Mouse (Mus musculus): ENCODE data around the gene Ntng1. TPM values are rescaled to one million over a fixed set of nuclear protein-coding genes. Genes with fewer than 3 reads are reported as not detected.
A peak's percentile ranks its signal among the peaks of the same experiment; 100 is the strongest.

The Ntng1 gene
- 20.5 and 21.8 TPM in 2 replicates for polyA plus RNA-seq (2015; fragmentation: Nextera tagmentation; extraction: Ambion mirVana)

GRCm38 (mm10) chr3:110143206-110144061 is at the start of gene Ntng1:
Gene Ntng1 (minus strand): TSS chr3:110144011.
- no peaks in the 10 kb centered on the region for H3K36me3 ChIP-seq (ENCODE audit: control insufficient read depth, insufficient read depth, low read length)
- ATAC-seq, result peak; percentile 73
- under 1% methylated on average over 43 of the region's 52 CpGs for WGBS
- H3K27ac ChIP-seq (ENCODE audit: low read depth, low read length), result peak within 1 kb of the TSS; percentile 77
- H3K4me2 ChIP-seq (ENCODE audit: low read length), result peak within 1 kb of the TSS; percentile 79
- peak within 1 kb of the TSS; percentile 68 for H3K9ac ChIP-seq (ENCODE audit: low read depth, low read length)
- no peaks in the 10 kb centered on the region for H3K27me3 ChIP-seq (replicated peaks; ENCODE audit: control insufficient read depth, insufficient read depth, low read length)
- H3K4me1 ChIP-seq (ENCODE audit: control insufficient read depth, insufficient read depth, low read depth, low read length), result no peaks in the 10 kb centered on the region
- H3K9me3 ChIP-seq (ENCODE audit: control insufficient read depth, low read length), result no peaks in the 10 kb centered on the region
- peak within 1 kb of the TSS; percentile 52 for H3K4me3 ChIP-seq (ENCODE audit: low read length)

GRCm38 (mm10) chr3:110187401-110187948 is 43.7 kb upstream of the Ntng1 start:
- no peak for ATAC-seq
- Histone ChIP-seq H3K4me2 (ENCODE audit: low read length) (no peak overlapping the region), H3K27ac (ENCODE audit: low read depth, low read length) (no peak overlapping the region), H3K27me3 (replicated peaks; ENCODE audit: control insufficient read depth, insufficient read depth, low read length) (no peaks in the 10 kb centered on the region), H3K36me3 (ENCODE audit: control insufficient read depth, insufficient read depth, low read length) (no peaks in the 10 kb centered on the region), H3K9me3 (ENCODE audit: control insufficient read depth, low read length) (no peaks in the 10 kb centered on the region), H3K9ac (ENCODE audit: low read depth, low read length) (no peak overlapping the region), H3K4me3 (ENCODE audit: low read length) (no peak overlapping the region), H3K4me1 (ENCODE audit: control insufficient read depth, insufficient read depth, low read depth, low read length) (no peaks in the 10 kb centered on the region)
- WGBS, result 85% methylated on average over 5 of the region's 5 CpGs

- Histone ChIP-seq H3K4me3 (ENCODE audit: low read length) (no peak overlapping the region), H3K27ac (ENCODE audit: low read depth, low read length) (no peak overlapping the region), H3K9ac (ENCODE audit: low read depth, low read length) (no peak overlapping the region), H3K27me3 (replicated peaks; ENCODE audit: control insufficient read depth, insufficient read depth, low read length) (no peaks in the 10 kb centered on the region), H3K36me3 (ENCODE audit: control insufficient read depth, insufficient read depth, low read length) (no peaks in the 10 kb centered on the region), H3K4me2 (ENCODE audit: low read length) (no peak overlapping the region), H3K9me3 (ENCODE audit: control insufficient read depth, low read length) (no peaks in the 10 kb centered on the region), H3K4me1 (ENCODE audit: control insufficient read depth, insufficient read depth, low read depth, low read length) (no peaks in the 10 kb centered on the region)
- no peak for ATAC-seq
- 74% methylated on average over 7 of the region's 7 CpGs for WGBS
Measured at GRCm38 (mm10) chr3:110149089-110149488, 5.3 kb upstream of the Ntng1 start.

- no peaks in the 10 kb centered on the region for H3K36me3 ChIP-seq (ENCODE audit: control insufficient read depth, insufficient read depth, low read length)
- ATAC-seq, result no peak
- no peaks in the 10 kb centered on the region for H3K27me3 ChIP-seq (replicated peaks; ENCODE audit: control insufficient read depth, insufficient read depth, low read length)
- peak overlapping the region; percentile 52 for H3K4me3 ChIP-seq (ENCODE audit: low read length)
- WGBS, result 39% methylated on average over 6 of the region's 6 CpGs
- no peak overlapping the region for H3K27ac ChIP-seq (ENCODE audit: low read depth, low read length)
- H3K9ac ChIP-seq (ENCODE audit: low read depth, low read length), result no peak overlapping the region
- peak overlapping the region; percentile 79 for H3K4me2 ChIP-seq (ENCODE audit: low read length)
- no peaks in the 10 kb centered on the region for H3K4me1 ChIP-seq (ENCODE audit: control insufficient read depth, insufficient read depth, low read depth, low read length)
- H3K9me3 ChIP-seq (ENCODE audit: control insufficient read depth, low read length), result no peaks in the 10 kb centered on the region
Measured at GRCm38 (mm10) chr3:110144301-110145055, 667 bp upstream of the Ntng1 start.

GRCm38 (mm10) chr3:110142314-110143205 is 1.3 kb downstream of the Ntng1 start:
- Histone ChIP-seq H3K4me3 (ENCODE audit: low read length) (peak overlapping the region; percentile 52), H3K4me1 (ENCODE audit: control insufficient read depth, insufficient read depth, low read depth, low read length) (no peaks in the 10 kb centered on the region), H3K9me3 (ENCODE audit: control insufficient read depth, low read length) (no peaks in the 10 kb centered on the region), H3K27me3 (replicated peaks; ENCODE audit: control insufficient read depth, insufficient read depth, low read length) (no peaks in the 10 kb centered on the region), H3K4me2 (ENCODE audit: low read length) (peak overlapping the region; percentile 79), H3K27ac (ENCODE audit: low read depth, low read length) (peak overlapping the region; percentile 77), H3K36me3 (ENCODE audit: control insufficient read depth, insufficient read depth, low read length) (no peaks in the 10 kb centered on the region), H3K9ac (ENCODE audit: low read depth, low read length) (peak overlapping the region; percentile 68)
- ATAC-seq, result peak; percentile 79
- WGBS, result under 1% methylated on average over 72 of the region's 77 CpGs

GRCm38 (mm10) chr3:110141351-110142302 is 2.2 kb downstream of the Ntng1 start:
- peak overlapping the region; percentile 79 for H3K4me2 ChIP-seq (ENCODE audit: low read length)
- no peaks in the 10 kb centered on the region for H3K4me1 ChIP-seq (ENCODE audit: control insufficient read depth, insufficient read depth, low read depth, low read length)
- no peaks in the 10 kb centered on the region for H3K27me3 ChIP-seq (replicated peaks; ENCODE audit: control insufficient read depth, insufficient read depth, low read length)
- H3K4me3 ChIP-seq (ENCODE audit: low read length), result peak overlapping the region; percentile 52
- H3K36me3 ChIP-seq (ENCODE audit: control insufficient read depth, insufficient read depth, low read length), result no peaks in the 10 kb centered on the region
- no peaks in the 10 kb centered on the region for H3K9me3 ChIP-seq (ENCODE audit: control insufficient read depth, low read length)
- 3% methylated on average over 13 of the region's 13 CpGs for WGBS
- H3K9ac ChIP-seq (ENCODE audit: low read depth, low read length), result peak overlapping the region; percentile 68
- ATAC-seq, result peak; percentile 71
- H3K27ac ChIP-seq (ENCODE audit: low read depth, low read length), result peak overlapping the region; percentile 77

GRCm38 (mm10) chr3:110136115-110136514 is 7.7 kb downstream of the Ntng1 start:
- Histone ChIP-seq H3K27ac (ENCODE audit: low read depth, low read length) (no peak overlapping the region), H3K4me2 (ENCODE audit: low read length) (no peak overlapping the region), H3K36me3 (ENCODE audit: control insufficient read depth, insufficient read depth, low read length) (no peaks in the 10 kb centered on the region), H3K4me3 (ENCODE audit: low read length) (no peak overlapping the region), H3K9ac (ENCODE audit: low read depth, low read length) (no peak overlapping the region), H3K4me1 (ENCODE audit: control insufficient read depth, insufficient read depth, low read depth, low read length) (peaks cover 3% of the 10 kb centered on the region), H3K27me3 (replicated peaks; ENCODE audit: control insufficient read depth, insufficient read depth, low read length) (no peaks in the 10 kb centered on the region), H3K9me3 (ENCODE audit: control insufficient read depth, low read length) (no peaks in the 10 kb centered on the region)
- ATAC-seq, result no peak
- WGBS, result 13% methylated on average over 1 of the region's 1 CpGs

GRCm38 (mm10) chr3:110133150-110133549 is 10.7 kb downstream of the Ntng1 start:
- Histone ChIP-seq H3K27ac (ENCODE audit: low read depth, low read length) (no peak overlapping the region), H3K36me3 (ENCODE audit: control insufficient read depth, insufficient read depth, low read length) (no peaks in the 10 kb centered on the region), H3K9me3 (ENCODE audit: control insufficient read depth, low read length) (no peaks in the 10 kb centered on the region), H3K4me1 (ENCODE audit: control insufficient read depth, insufficient read depth, low read depth, low read length) (peaks cover 3% of the 10 kb centered on the region), H3K4me3 (ENCODE audit: low read length) (no peak overlapping the region), H3K9ac (ENCODE audit: low read depth, low read length) (no peak overlapping the region), H3K27me3 (replicated peaks; ENCODE audit: control insufficient read depth, insufficient read depth, low read length) (no peaks in the 10 kb centered on the region), H3K4me2 (ENCODE audit: low read length) (no peak overlapping the region)
- ATAC-seq, result no peak
- 82% methylated on average over 9 of the region's 9 CpGs for WGBS

All from hindbrain, embryonic 16.5 days (tissue).